Mouse (Mus musculus) heart, postnatal 36 days (tissue): ENCODE measurements around the gene Ubash3b. TPM values are rescaled to one million over a fixed set of nuclear protein-coding genes. Genes with fewer than 3 reads are reported as not detected.

ENCODE experiments used
- DNase-seq, 2 experiments: peaks; one replicate each; pipeline ENCODE4 v3.0.0; 2021 to 2022
- intact Hi-C: fragments of 180-260 bp; cut with DNase I; formaldehyde crosslinking; loops from one replicate; pipeline ENCODE4 v1.15.1; 2025
- total RNA-seq, 2 experiments: library from RNA; stranded (reverse); gene quantifications; 2 replicates each; pipeline ENCODE4 v1.2.3; 2021

Gene Ubash3b
- total RNA-seq, 2 experiments from 2014 or later = 0.72 to 0.81 TPM

DNA sequence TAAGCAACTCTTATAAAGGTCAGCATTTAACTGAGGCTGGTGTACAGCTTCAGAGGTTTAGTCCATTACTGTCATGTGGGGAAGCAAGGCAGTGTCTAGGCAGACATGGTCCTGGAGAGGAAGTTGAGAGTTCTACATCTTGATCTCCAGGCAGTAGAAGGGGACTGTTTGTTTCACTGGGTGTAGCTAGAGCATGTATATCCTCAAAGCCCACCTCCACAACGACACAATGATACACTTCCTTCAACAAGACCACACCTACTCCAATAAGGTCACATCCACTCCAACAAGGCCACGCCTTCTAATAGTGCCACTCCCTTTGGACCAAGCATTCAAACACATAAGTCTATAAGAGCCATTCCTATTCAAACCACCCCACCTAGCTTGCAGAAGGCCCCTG is 7.2 kb upstream of the Ubash3b start:
- intact Hi-C loops = no loop called here
- DNase-seq = no peak

DNA sequence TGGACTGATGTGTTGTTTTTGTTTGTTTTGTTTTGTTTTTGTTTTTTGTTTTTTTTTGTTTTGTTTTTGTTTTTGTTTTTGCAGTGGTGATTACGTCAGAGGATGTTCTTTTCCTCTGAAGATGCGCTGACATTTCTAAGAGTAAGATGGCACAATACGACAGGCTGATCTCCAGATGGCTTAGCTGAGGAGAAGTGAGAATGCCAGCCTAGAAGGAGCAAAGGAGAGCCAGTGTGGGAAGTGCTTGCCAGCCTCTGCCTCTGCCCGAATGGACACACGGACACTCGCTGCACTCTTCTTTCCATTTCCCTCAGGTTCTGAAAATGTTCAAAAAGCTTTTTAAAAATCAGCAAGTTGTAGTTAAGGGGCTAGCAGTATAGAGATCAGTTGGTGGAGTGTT is 6.7 kb upstream of the Ubash3b start:
- DNase-seq = no peak
- intact Hi-C loops = no loop called here

DNA sequence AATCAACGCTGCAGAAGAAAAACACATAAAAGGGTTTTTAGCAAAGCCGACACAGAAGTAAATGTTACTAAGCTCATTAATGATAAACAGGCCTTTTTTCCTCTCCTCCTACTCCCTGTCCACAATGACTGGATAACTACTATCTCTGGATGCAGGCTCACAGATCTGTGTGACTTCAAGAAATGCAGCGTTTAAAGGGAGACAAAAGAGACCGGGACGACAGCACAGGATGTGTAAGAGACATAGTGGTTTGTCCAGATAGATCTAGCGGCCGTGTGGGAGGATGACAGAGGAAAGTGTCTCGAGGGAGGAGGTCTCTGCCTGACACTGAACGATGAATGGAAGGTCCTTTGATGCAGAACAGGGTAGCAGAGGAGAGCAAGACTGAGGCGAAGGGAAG is 5.4 kb upstream of the Ubash3b start:
- intact Hi-C loops = no loop called here
- no peak for DNase-seq

DNA sequence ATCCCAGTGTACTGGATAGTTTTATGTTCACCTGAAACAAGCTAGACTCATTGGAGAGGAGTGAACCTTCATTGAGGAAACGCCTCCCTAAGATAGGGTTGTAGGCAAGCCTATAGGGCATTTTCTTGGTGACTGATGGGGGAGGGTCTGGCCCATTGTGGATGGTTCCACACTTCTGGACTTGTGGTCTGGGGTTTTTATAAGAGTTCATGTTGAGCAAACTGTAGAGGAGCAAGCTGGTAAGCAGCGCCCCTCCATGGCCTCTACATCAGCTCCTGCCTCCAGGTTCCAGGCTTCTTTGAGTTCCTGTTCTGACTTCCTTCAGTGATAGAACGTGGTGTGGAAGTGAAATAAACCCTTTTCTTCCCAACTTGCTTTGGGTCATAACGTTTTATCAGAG is 866 bp upstream of the Ubash3b start:
- intact Hi-C loops = no loop called here
- DNase-seq = no peak

DNA sequence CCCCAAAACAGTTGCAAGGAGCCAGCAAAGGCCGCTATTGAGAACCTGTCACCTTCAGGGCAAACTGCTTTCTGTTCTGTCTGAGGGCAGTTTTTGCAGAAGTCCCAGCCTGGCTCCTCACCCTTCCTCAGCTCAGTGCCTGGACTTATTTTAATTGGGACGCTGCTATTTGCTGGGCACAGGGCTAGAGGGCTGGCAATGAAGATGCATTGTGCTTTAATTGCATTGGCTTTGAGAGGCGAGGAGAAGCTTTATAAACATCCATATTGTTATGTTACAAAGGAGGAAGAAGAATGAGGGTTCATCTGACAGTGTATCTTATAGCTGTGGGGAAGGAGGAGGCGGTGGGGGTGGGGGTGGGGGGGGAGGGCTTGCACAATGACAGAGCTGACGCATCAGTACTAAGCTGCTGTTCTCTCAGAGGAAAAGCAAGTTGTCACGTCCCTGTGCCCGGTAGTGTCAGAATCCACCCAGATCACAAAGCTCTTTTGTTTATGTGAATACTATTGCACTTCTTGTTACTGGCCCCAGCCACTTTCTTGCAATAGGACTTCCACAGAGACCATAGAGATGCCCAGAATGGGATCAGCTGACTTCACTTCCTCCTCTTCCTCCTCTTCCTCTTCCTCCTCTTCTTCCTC is 841 bp downstream of the Ubash3b start:
- intact Hi-C loops = no loop called here

DNA sequence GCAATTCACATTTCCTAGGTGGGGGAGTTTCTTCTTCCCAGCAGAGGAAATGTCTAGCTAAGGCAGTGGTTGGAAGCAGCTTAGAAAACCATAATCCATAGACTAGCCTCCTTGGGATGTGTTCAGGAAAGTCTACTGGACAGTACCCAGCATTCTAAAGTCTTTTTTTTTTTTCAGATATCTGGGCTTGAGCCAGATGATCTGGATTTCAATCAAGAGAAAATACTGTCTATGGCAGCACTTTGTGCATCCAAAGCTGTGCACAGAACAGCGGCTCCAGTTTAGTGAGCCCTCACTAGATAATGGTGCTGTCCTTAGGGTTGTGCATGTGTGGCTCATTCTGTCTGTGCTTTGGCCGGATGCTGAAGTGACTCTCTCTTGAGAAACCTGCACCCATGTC is 2.3 kb downstream of the Ubash3b start:
- DNase-seq = no peak
- intact Hi-C loops = no loop called here

More for the DNA sequence above, 841 bp downstream of the Ubash3b start:
- no peak for DNase-seq

DNA sequence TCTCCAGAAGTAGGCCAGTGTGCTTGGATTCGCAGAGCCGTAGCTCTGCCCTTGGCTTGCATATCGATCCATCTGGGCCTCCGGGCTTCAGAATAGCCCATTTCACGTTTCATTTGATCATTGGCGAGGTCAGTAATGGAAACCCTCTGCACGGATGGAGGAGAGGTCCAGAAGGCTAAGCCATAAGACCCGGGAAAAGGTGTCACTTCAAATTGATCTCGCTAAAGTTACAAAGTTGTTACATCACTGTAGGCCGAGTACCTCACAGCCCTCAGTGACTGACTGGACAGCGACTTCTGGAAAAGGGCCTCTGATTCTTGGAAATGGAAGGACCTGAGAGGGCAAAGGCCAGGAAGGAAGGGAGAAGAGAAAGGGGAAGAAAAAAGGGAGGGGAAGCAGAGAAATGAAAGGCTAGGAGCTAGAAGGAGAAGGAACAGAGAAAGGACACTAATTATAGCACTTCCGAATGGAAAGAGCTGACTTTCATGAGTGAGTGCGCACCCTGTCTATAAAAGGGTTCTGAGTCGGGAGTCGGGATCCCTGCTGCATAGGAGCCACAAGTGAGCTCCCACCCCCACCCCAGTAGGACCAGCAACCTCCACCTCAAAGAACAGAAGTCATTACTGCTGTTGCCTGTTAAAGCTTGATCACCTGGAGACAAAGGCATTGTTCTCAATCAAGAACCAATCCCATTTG is 3.5 kb downstream of the Ubash3b start:
- no peak for DNase-seq

DNA sequence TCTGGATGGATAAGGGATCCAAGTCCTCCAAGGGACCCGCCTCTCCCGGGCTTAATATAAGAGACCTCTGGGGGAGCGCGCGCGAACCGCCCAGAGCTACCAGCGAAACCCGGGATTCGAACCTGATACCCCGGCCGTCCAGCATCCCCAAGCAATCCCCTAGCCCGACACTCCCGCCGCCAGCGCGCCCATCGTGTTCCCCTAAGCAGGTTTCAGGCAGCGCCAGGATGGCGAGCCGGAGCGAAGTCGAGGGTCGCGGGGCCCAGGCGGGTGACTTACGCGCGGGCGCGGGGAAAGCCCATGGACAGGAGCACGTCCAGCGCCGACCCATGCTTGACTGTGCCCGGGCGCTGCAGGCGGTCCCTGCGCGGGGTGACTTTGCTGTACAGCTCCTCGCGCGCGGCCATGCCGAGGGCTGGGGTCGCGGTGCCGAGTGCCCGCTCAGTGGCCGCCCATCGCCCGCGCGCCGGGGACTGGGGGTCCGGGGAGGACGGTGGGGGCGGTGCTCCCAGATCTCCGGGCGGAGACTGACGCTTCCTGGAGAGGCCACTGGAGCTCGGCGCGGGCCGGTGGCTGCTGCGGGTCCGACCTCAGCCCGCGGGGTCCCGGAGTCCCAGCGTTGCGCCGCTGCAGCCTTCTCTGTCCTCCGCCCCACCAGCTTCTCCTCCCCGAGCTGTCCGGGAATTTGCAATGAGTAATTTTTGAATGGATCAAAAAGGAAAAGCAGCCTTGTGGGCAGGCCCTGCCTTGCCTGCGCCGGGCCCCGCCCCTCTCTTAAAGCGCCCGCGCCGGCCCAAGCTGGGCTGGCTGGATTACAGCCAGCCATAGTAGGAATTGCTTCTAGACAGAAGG is 4.3 kb downstream of the Ubash3b start:
- peak; percentile 76 to 81 for DNase-seq
- intact Hi-C loops = loop anchor here (2.0 kb wide), 1 partner anchor 30 kb away; no protein-coding TSS in a partner anchor

More for the DNA sequence above, 3.5 kb downstream of the Ubash3b start:
- intact Hi-C loops = loop anchor here (2.0 kb wide), 1 partner anchor 31 kb away; no protein-coding TSS in a partner anchor

DNA sequence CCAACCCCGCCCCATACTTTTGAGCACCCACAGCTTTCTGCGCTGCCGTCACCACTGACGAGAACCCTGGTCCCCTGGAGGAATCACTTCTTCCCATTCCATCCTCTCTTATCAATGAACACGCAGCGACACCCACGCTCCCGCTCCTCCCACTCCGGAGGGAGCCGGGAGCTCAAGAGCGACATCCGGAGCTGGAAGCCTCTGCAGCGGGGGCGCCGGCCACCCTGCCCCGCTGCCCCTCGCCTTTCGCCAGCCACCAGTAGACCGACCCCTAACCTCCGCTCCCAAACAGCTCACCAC is 4.8 kb downstream of the Ubash3b start:
- intact Hi-C loops = loop anchor here (2.0 kb wide), 1 partner anchor 30 kb away; no protein-coding TSS in a partner anchor
- peak in 1 of 2 experiments; percentile 31 for DNase-seq

DNA sequence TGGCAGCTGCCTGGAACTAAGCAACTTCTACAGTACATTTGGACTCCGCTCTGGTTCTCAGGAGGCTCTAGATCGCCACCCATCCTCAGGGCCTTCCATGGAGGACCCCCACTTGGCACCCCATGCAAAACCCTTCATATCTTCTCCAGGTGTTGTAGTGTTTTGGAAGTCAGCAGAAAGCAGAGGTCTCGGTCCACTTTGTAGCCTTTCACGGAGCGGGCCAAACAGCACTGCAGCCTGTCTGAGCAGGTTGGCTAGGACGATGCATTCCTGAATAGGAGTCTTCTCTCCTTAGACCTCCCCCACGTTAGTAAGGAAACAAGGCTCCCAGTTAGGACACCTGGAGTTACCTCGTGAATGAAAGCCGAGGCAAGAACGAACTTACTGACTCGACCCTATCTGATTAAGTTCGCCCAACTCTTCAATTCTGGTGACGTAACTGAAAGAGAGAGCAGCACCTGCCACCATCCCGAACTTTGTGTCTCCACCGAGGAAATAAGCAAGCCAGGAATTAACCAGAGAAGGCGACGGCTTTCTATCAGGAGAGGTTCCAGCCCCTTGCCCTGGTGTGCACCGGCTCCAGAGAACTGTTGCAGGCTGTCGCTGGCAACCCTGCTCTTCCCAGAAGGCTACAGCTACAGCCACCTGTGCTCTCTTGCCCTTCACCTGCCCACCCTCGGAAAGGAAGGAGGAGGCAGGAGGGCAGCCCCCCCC is 5.3 kb downstream of the Ubash3b start:
- intact Hi-C loops = loop anchor here (2.0 kb wide), 1 partner anchor 29 kb away; no protein-coding TSS in a partner anchor
- no peak for DNase-seq

DNA sequence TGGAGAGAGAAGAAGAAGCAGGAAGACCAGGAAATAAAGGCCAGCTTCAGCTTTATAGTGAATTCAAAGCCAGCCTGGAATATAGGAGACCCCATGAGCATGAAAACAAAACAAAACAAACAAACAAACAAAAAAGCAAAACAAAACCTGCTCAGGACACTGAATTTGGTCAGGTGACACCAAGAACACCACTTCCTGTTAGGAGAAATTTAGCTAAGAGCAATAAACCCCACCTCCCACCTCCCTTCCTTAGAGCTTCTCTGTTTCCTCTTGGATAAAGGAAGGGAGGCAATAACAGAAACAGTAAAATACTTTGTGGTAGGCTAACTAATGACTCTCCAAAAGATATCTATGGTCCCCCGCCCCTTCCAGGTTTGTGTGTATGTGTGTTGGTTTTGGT is 7.5 kb downstream of the Ubash3b start:
- DNase-seq = no peak
- intact Hi-C loops = no loop called here

DNA sequence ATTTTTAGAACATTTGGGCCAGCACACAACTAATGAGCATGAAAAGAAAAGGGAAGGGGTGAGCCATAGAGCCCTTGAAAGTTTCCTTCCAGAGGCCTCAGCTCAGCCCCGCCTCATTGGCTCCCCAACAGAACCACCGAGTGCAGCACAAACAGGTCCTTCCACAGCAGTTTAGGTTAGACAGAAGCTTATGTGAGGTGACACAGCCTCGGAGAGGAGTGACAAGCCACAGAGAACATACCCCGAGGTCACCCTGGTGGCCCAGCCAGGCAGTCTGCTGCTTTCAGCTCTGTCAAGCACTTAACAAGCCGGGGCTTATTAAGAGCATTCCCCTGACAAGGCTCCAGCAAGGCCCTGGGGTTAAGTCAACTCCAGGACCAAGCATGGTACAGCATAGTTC is 8.4 kb downstream of the Ubash3b start:
- intact Hi-C loops = no loop called here
- no peak for DNase-seq

DNA sequence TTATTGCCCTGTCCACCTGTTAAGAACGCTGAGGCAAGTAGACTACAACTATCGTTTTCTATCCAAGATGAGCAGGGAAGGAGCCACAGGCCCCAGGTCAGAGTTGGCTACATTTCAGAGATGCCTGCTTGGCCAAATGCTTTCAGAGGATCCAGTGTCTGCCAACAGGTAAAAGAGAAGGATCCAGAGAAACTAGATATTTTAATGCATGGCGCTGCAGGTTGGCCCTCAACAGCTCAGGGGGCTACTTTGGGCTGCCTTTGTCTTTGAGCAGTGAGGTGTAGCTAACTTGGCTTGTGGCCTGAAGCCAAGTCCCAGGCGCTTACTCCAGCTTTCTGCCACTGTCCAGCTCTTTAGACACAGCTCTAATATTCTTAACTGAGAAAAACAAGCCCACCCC is 10.0 kb downstream of the Ubash3b start:
- DNase-seq = no peak
- intact Hi-C loops = no loop called here

DNA sequence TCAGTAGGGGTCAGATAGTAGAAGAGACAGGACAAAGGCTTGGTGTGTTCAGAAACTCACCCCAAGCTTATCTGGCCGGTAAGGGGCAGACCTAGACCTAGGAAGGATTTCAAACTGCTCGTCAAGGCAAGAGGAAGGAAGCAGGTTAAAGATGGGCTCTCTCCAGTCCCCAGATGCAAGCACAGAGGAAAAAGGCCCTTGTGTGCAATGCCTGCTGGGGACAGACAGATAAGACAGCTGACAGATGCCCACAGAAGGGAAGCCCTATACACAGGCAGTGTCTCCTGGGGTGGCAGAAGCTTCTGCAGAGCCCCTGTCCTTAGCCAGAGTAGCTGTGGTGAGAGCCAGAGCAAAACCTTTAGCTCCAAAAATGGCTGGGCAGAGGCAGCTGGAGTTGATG is 11.6 kb downstream of the Ubash3b start:
- intact Hi-C loops = no loop called here
- no peak for DNase-seq

DNA sequence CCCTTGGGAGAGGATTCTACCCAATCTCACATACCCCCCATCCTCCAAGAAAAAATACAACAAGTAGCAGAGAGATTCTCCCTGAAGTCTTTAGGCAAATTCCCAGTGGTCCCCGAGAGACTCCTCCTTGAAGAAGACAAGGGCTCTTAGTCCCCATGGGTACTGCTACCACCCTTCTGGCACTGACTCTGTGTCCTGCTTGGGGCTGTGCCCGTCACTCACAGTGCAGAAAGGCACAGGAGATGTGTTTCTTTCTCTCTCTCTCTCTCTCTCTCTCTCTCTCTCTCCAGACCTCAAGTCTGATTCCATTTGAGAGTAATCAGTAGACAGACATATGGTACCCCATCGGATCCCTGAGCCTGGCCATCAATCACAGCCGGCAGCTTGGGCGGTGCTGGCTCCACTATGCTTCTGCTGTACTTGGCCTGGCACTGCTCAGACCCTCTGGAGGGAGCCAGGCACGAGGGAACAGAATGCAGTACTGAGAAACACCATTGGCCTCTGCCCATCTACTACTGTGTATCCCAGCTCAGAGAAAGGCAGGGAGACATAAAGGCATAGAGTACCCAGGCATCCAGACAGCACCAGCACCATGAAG is 12.3 kb downstream of the Ubash3b start:
- no peak for DNase-seq
- intact Hi-C loops = no loop called here

DNA sequence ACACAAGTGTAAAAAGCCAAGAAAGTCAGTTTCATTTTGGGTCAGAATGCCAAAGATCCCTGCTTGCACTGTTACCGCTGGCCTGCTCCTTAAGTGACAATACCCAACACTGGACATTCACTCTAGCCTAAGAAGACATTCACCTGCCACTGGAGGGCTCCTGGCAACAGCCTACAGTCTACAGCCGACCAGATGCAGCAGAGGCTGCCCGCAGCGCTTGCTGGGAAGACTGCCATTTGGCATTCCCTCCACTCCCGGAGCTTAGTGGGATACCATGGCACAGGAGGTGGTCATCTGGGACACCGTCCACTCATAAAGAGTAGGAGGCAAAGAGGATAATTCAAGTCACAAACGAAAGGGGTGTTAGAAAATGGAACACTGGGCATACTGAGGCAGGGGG is 12.9 kb downstream of the Ubash3b start:
- no peak for DNase-seq

DNA sequence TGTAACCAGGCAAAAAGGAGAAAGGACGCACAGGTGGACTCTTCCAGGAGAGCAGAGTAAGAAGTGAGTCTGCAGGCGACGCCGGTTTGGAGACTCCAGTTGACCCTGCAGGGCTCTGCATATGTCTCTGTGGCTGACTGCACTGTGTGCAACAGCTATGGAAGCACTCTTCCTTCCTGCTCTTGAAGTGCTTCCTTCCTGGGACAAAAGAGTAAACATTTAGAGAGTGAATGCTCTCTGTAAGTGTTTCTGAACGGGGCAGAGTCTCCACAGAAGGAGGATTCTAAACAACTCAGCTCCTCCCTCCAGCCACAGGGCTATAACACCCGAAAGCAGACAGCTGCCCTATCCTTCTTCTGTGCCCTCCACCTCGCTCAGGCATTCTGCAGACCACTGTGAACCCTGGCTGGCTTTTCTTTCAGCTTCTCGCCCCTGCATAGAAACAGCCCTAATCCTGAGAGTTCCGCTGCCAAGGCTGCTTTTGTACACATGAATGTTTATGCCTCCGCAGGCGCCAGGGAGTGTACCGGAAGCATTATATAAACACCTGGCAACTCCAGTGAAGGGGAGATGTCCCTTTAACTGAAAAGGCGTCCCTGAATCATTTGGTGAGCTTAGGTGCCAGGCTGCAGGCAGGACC is 14.2 kb downstream of the Ubash3b start:
- DNase-seq = no peak
- intact Hi-C loops = no loop called here

More for the DNA sequence above, 12.9 kb downstream of the Ubash3b start:
- intact Hi-C loops = no loop called here

DNA sequence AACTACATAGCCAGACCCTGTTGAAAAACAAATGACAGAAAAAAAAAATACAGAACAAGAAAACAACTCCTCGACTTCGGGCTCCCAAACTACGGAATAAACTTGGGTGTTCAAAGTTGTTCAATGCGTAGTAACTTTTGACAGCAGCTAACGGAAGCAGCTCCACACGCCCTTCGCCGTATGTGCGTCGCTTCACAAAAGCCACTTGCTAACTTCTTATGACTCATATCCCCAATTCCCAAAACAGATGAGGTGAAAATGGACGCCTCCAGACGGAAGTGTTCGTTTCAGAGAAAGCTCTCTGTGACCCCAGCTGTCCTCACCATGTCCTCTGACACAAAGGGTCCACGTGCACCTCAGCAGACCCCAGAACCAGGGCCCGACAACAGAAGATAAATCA is 17.7 kb downstream of the Ubash3b start:
- intact Hi-C loops = no loop called here
- DNase-seq = no peak

DNA sequence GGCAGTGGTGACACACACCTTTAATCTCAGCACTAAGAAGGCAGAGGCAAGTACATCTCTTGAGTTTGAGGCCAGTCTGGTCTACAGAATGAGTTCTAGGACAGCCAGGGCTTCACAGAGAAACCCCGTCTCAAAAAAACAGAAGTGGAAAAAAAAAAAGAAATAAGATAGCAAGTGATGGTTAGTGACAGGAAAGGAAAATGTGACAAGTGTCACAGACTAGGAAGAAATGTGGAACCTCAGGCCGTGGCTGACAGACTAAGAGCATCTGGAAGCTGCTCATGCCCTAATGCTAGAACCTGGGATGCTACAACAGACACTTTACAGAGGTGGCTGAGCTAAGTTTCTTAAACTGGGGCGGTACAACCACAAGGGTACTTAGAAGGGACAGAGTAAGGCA is 18.4 kb downstream of the Ubash3b start:
- no peak for DNase-seq
- intact Hi-C loops = no loop called here

DNA sequence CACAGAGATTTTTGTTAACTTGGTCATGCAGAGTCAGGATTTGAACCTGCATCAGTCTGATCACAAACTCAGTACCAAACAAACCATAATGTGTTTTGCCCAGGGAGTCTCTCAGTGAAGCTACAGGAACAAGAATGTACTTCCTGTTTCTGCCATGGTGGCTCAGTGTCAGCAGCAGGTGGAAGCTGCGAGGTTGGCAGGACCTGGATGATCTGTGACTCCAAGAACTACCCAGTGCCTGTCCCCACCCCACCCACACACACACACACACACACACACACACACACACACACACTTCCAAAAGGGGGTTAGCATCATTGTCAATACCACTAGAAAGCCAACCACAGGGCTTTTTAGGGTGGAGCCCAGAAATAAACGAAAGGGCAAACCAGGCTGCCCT is 20.5 kb downstream of the Ubash3b start:
- intact Hi-C loops = no loop called here
- DNase-seq = no peak
